Mouse (Mus musculus) cerebellum, adult 11-12 months (tissue): Measurements from ENCODE around the gene Mid1.

ENCODE experiments used
- DNase-seq: peaks from one replicate; pipeline ENCODE4 v3.0.0; 2022

The Mid1 gene

DNA sequence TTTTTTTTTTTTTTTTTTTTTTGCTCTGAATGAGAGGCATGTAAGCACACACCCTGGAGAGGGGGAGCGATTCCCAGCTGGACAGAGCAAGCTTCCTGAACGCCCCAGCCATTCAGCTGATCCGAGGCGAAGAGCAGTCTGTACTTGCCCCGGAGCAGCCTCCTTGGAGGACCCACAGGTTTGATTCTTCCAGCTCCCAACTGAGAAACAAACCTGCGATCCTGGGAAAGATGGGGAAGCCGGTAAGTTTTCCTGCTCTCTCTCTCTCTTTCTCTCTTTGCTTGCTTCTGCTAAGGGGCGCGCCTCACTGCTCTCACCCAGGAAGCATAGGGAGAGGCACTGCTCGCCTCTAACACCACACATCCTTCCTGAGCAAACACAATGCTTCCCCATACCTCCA lies at the start of gene Mid1:
Gene Mid1, plus strand, starts transcription at position 69 of the 400 bp plus-strand sequence.
- no peak for DNase-seq

GRCm38 (mm10) chrX:169673056-169673455 lies 11.9 kb upstream of the Mid1 start:
- no peak for DNase-seq

DNA sequence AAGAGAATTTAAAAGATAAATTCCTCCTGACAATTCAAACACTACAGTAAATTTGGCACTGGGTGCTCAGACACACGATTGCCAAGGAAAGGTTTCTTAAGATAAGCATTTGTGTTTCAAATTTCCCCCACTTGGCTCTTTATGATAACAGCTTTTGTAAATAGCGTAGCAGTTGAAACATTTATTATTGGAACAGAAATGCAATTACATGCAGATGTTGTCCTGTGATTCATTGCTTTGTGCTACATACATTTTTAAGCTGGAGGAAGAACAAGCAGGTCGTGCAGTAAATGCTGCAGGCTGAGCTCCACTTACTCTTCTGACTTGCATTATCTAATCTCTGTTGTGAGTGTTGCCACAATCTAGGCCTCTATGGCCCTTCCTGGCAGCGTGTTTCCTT lies 8.7 kb upstream of the Mid1 start:
- DNase-seq = no peak

GRCm38 (mm10) chrX:169685731-169686130 lies 732 bp downstream of the Mid1 start:
- no peak for DNase-seq

DNA sequence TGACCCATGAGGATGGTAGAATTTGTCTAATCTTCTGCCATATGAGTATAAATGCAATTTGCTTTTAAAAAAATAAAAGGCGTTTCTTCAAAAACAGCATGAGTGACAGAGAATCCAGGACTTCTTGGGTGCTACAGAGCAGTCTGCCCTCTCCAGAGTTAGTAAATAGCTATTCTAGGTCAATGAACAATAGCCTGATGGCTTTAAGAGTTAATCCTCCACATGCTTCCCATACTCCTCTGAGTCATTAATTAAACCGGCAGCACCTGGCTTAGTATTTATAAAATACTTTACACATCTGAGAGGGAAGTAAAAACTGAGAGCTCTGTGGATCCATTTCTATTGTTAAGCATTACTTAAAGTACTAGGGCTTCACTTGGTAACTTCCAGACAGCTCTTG lies 6.2 kb downstream of the Mid1 start:
- no peak for DNase-seq

DNA sequence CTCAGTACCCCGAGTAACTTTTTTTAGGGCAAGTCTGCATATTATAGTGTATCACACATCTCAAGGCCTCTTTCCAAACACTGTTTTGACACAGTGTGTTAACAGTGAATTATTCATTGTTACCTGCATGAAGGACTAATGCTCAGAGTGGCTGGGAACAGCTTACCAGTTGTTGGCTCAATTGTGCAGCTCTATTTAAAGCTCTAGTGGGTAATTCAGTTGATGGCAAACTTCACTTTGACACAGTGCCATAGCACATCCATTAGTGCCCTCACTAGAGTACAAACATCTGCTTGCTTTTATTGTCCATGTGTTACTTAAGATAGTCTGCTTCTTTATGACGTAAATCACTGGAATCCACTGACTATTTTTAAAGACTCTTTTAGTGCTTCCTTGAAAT lies 6.7 kb downstream of the Mid1 start:
- no peak for DNase-seq

GRCm38 (mm10) chrX:169692225-169692909 lies 7.4 kb downstream of the Mid1 start:
- DNase-seq = no peak

- DNase-seq = no peak
These were observed 19.1 kb downstream of the Mid1 start for GRCm38 (mm10) chrX:169704016-169704602.

GRCm38 (mm10) chrX:169723511-169723910 lies 38.5 kb downstream of the Mid1 start:
- DNase-seq = no peak

- DNase-seq = no peak
These were observed 50.5 kb downstream of the Mid1 start for GRCm38 (mm10) chrX:169735387-169735969.

- DNase-seq = no peak
These were observed 73.0 kb downstream of the Mid1 start for GRCm38 (mm10) chrX:169758001-169758400.

- DNase-seq = no peak
These were observed 94.5 kb downstream of the Mid1 start, which contains the start of gene 4933400A11Rik for GRCm38 (mm10) chrX:169779535-169779934. Gene 4933400A11Rik (minus strand): TSS chrX:169779635.

DNA sequence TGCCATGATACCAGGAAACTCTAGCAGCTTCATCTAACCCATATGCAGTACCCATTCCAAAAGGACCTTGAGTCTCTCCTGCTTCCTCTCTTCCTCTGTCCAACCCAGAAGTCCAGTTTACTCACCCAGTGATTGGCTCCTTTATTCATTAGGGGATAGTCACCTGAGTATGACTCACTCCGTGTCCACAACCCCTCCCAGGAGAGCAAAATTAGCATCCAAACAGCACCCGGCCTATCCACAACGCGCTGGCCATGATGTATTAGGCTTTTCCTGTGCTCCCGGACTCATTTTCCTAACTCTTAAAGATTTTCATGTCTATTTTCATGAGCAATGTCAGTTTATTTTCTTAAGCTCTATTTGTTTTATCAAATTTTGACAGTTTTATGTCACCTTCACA lies 104.7 kb downstream of the Mid1 start:
- no peak for DNase-seq

GRCm38 (mm10) chrX:169792879-169793278 lies 107.9 kb downstream of the Mid1 start:
- DNase-seq = no peak

DNA sequence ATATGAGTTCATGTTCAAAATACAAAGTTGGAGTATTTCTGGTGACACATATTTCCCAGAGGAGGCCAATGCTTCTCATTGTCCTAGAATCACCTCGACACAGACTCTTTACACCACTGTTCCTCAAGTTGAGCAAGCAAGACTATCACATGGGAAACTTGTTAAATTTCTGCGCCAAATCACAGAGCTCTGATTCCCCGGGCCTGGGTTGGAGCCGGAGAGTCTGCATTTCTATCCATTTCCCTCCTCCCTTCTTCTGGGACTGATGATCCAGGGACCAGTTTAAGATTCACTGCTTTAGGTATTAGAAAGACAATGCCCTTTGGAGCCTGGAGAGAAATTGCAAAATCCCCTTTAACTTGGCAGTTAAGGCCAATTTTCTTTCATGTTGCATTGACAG lies 109.4 kb downstream of the Mid1 start:
- no peak for DNase-seq

DNA sequence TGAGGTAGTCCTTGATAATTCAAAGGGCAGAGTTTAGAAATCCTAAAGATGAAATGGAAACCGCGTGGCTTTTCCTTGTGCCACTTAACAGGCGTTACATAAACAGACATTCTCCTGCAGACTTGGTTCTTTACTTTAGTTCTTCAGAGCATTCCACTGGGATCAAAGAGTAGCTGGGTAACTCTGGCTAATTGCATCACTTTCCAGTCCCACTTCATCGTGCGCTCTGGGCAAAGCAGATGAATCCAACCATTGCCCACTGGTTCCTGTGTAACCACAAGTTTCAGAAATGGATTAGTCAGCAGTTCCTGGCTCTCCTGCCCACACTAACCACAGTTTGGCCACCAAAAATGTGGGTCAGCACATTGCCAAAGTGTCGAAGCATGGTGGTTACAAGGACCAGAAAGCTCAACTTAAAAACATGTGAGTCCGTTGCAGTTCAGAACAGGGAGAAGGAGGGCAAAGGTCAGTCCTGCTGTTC lies 109.9 kb downstream of the Mid1 start:
- DNase-seq = no peak

DNA sequence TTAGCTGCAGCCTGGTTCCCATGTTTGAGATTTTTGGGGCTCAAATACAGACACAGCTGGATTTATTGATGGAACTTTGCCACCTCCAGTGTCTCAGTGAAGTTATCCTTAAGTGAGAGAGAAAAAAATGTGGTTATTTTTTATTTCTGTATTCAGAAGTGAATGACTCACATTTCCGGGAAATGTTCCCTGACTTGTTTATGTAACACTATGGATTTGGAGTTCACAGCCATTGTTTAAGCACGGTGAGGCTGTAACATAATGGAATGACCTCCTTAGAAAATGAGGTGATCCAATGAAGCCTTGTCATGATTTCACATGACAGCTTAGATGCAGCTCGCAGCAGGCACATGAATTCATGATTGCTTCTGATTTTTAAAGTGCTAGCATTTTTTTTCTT lies 112.1 kb downstream of the Mid1 start:
- no peak for DNase-seq

DNA sequence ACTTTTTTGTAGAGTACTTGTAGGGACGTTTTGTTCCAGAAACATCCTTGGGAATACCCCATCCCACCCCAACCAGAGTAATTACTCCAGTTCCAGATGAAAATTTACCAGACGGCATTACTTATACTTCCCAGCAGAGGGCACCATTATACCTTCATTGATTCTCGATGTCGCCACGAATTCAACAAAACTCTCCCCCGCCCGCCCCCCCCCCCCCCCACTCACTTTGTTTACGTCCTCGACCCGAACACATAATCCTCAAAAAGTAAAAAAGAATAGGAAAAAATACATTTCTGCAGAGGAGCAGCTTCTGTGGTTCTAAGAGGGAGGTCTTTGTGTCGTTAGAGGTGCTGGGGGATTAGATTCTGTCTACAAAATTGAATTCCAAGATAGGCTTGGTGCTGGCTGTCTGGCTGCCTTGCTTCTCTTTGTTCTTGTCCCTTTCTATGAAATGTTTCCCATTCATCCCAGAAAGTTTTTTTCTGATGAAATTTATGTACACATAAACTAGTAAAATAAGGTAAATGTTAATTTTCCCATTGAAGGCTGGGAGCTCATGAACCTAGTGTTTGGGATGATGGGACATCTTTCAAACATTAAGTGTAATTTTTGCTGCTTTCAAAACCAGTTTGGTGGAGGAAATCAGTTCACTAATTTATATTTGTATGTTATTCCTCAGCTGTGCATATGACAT lies 114.1 kb downstream of the Mid1 start:
- peak; percentile 10 for DNase-seq

DNA sequence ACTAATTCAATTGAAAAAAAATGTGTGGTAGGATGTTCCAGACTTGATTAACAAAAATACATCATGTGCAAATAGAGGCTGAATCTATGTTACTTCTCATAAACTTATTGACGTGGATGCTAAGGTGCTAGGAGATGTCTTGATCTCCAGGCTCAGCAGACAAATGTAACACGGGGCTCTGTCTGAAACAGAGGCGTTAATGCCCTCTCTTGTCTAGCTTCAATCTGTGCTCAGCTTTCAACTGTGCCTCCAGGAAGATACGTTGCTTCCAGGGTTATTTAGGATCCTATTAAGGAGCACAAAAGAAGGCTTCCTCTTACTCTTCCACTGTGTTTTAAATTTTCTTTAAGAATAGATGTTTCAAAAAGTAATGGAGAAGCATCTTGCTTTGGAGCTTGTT lies 115.2 kb downstream of the Mid1 start:
- DNase-seq = no peak

DNA sequence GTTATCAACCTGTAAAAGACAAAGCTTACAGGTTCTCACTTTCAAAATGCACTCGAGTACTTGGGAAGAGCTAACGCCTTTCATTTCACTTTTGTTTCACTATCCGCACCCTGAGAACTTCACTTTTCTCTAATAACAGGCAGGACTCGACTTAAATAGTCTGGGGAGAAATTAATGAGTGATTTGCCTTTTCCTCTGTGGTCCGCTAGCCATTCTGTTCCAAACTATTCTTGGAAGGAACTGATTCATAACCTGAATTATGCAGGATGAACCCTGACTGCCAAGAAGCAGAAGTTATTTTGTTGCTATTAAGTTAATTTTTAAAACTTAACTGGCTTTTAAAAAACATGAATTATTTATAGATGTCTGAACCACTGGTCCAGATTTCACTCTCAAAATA lies 120.8 kb downstream of the Mid1 start:
- DNase-seq = no peak

GRCm38 (mm10) chrX:169807744-169808143 lies 122.7 kb downstream of the Mid1 start:
- no peak for DNase-seq

DNA sequence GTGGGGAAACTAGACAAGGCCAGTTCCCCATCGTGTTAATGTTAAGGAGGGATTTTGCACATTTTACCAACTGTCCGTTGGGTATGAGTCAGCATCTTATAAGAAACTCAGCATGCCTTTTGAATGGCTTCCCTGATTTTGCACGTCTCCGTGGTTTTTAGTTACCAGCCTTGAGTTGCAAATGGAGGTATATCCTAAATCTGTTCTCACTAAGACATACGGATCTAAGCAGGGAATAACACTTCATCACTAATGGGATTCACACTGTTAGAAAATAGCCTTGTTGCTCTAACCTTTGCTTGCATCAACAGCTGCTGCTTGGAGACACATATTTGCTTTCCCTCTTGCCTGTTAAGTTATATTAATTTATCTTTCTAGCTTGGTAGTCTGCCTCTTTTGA lies 126.3 kb downstream of the Mid1 start:
- no peak for DNase-seq

GRCm38 (mm10) chrX:169811783-169812182 lies 126.8 kb downstream of the Mid1 start:
- no peak for DNase-seq

- peak; percentile 38 for DNase-seq
These were observed 128.7 kb downstream of the Mid1 start for GRCm38 (mm10) chrX:169813673-169814072.
